Mouse (Mus musculus) MEL (cell line): ENCODE results near the gene Adamtsl1.

Source experiments
- CTCF ChIP-seq, 3 experiments: IDR thresholded peaks in 2 of 3; conservative IDR thresholded peaks in 1 of 3; 2 replicates each; pipeline ENCODE4 v1.5.1; 2011 to 2012; ENCODE audit warnings: low read length in 3 of 3, low read depth in 2 of 3, mild to moderate bottlenecking in 2 of 3, improper control_type of control experiment in 1 of 3, inconsistent platforms in 1 of 3, mixed read lengths in 1 of 3, moderate library complexity in 1 of 3; ENCODE audit not compliant: control insufficient read depth in 1 of 3, insufficient read depth in 1 of 3, poor library complexity in 1 of 3, severe bottlenecking in 1 of 3
- EP300 ChIP-seq, 2 experiments: IDR thresholded peaks; 2 replicates each; pipeline ENCODE4 v1.6.1; 2011; ENCODE audit warnings: improper control_type of control experiment in 2 of 2, low read length in 2 of 2, low read depth in 1 of 2, mild to moderate bottlenecking in 1 of 2
- ETS1 ChIP-seq: IDR thresholded peaks from 2 replicates; pipeline ENCODE4 v1.6.1; 2012; ENCODE audit warnings: low read depth, mild to moderate bottlenecking, inconsistent platforms, low read length, improper control_type of control experiment, moderate library complexity
- GATA1 ChIP-seq: IDR thresholded peaks from 2 replicates; pipeline ENCODE4 v1.6.1; 2011; ENCODE audit warnings: low read depth, low read length, improper control_type of control experiment
- HCFC1 ChIP-seq: IDR thresholded peaks from 2 replicates; pipeline ENCODE4 v1.6.1; 2012; ENCODE audit warnings: low read depth, mild to moderate bottlenecking, inconsistent platforms, low read length, improper control_type of control experiment, moderate library complexity
- POLR2A ChIP-seq, 2 experiments: IDR thresholded peaks; 2 replicates each; pipeline ENCODE4 v1.6.1; 2011 to 2012; ENCODE audit warnings: low read length in 2 of 2, mild to moderate bottlenecking in 2 of 2, control low read depth in 1 of 2, improper control_type of control experiment in 1 of 2, low read depth in 1 of 2, moderate library complexity in 1 of 2; ENCODE audit not compliant: control insufficient read depth in 1 of 2, insufficient read depth in 1 of 2, poor library complexity in 1 of 2
- POLR2AphosphoS2 ChIP-seq: IDR thresholded peaks from 2 replicates; pipeline ENCODE4 v1.6.1; 2011; ENCODE audit warnings: low read length, improper control_type of control experiment
- POLR2AphosphoS5 ChIP-seq: IDR thresholded peaks from 2 replicates; pipeline ENCODE4 v1.6.1; 2012; ENCODE audit warnings: low read depth, borderline replicate concordance, mild to moderate bottlenecking, inconsistent platforms, low read length, moderate library complexity, mixed read lengths
- ZKSCAN1 ChIP-seq: IDR thresholded peaks from 2 replicates; pipeline ENCODE4 v1.6.1; 2012; ENCODE audit warnings: low read depth, mild to moderate bottlenecking, inconsistent platforms, low read length, improper control_type of control experiment, moderate library complexity
- ZMIZ1 ChIP-seq: IDR thresholded peaks from 2 replicates; pipeline ENCODE4 v1.6.1; 2012; ENCODE audit warnings: low read depth, mild to moderate bottlenecking, inconsistent platforms, low read length, improper control_type of control experiment, moderate library complexity
- ZNF384 ChIP-seq: IDR thresholded peaks from 2 replicates; pipeline ENCODE4 v1.6.1; 2012; ENCODE audit warnings: low read depth, mild to moderate bottlenecking, inconsistent platforms, low read length, improper control_type of control experiment

DNA sequence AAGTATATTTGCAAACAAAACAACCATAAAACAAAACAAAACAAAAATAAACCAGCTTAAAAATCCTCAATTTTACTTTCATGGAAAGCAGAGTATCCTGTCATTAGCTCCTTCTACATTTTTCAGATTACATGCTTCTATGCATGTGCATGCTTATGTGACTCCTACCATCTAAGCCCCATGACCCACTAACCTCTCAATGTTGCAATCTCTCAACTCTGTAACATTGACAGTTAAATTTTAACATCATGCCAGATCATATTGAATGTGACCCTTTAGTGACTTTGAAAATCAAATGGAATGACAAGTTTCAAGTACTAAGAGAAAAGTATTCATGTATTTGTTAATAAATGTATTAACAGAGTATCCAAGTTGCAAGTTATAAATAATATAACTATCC is 80.2 kb downstream of the Adamtsl1 start:
- no peak for TF ChIP-seq ZKSCAN1
- TF ChIP-seq ETS1 = no peak
- TF ChIP-seq GATA1 = no peak
- TF ChIP-seq POLR2A (IDR thresholded peaks at IDR 0.05; ENCODE audit: control insufficient read depth in 1 of 2, insufficient read depth in 1 of 2, low read depth in 1 of 2, low read length in 2 of 2, poor library complexity in 1 of 2) = no peak
- TF ChIP-seq CTCF (IDR thresholded peaks at IDR 0.05 in 2 of 3, conservative IDR thresholded peaks at IDR 0.05 in 1 of 3; ENCODE audit: control insufficient read depth in 1 of 3, insufficient read depth in 1 of 3, low read depth in 2 of 3, low read length in 3 of 3, poor library complexity in 1 of 3, severe bottlenecking in 1 of 3) = no peak
- no peak for TF ChIP-seq ZMIZ1
- no peak for TF ChIP-seq POLR2AphosphoS2
- no peak for TF ChIP-seq EP300 (IDR thresholded peaks at IDR 0.05; ENCODE audit: low read depth in 1 of 2, low read length in 2 of 2)
- no peak for TF ChIP-seq ZNF384
- TF ChIP-seq HCFC1 = no peak
- no peak for TF ChIP-seq POLR2AphosphoS5
